Mouse (Mus musculus) cortical plate, adult 2 months (tissue): ENCODE results near the gene Mt1.

Source experiments
- CTCF ChIP-seq: fragments of 200-500 bp; IDR thresholded peaks from 2 replicates; pipeline ENCODE4 v1.5.1; 2011; ENCODE audit warnings: mild to moderate bottlenecking, control low read depth, low read length; ENCODE audit not compliant: insufficient read depth; ENCODE audit errors: extremely low read depth
- POLR2A ChIP-seq: fragments of 200-500 bp; IDR thresholded peaks from 2 replicates; pipeline ENCODE4 v1.6.1; 2011; ENCODE audit warnings: mild to moderate bottlenecking, low read length, control low read depth; ENCODE audit not compliant: insufficient read depth; ENCODE audit errors: extremely low read depth

- no peak for TF ChIP-seq CTCF
- no peak for TF ChIP-seq POLR2A
Measured at GRCm38 (mm10) chr8:94180561-94180908, 1.7 kb downstream of the Mt1 start.
